Mouse (Mus musculus) limb, embryonic 11.5 days (tissue): ENCODE data around the gene Tsks. TPM values are rescaled to one million over a fixed set of nuclear protein-coding genes. Genes with fewer than 3 reads are reported as not detected.

ENCODE experiments used
- ATAC-seq: fragments of 200-750 bp; cut with Nextera tagmentation; 2 replicates; pipeline ENCODE4 v1.8.0; 2017; ENCODE audit warnings: low read depth; ENCODE audit not compliant: insufficient number of reproducible peaks, low FRiP score, low TSS enrichment
- DNase-seq: peaks from one replicate; pipeline ENCODE4 v3.0.0-alpha.2; 2015; ENCODE audit warnings: low spot score
- H3K27ac ChIP-seq: fragments of 300-500 bp; sonication (generic); replicated peaks from 2 replicates; pipeline ENCODE4 v1.5.1; 2014; ENCODE audit warnings: low read depth, mild to moderate bottlenecking, low read length
- H3K27me3 ChIP-seq: fragments of 300-500 bp; sonication (generic); 2 replicates; pipeline ENCODE4 v1.6.1; 2014; ENCODE audit warnings: mild to moderate bottlenecking, low read length, mixed read lengths; ENCODE audit not compliant: control insufficient read depth, insufficient read depth
- H3K36me3 ChIP-seq: fragments of 300-500 bp; sonication (generic); 2 replicates; pipeline ENCODE4 v1.6.1; 2014; ENCODE audit warnings: mild to moderate bottlenecking, low read length, moderate library complexity, mixed read lengths; ENCODE audit not compliant: control insufficient read depth, insufficient read depth
- H3K4me1 ChIP-seq: fragments of 300-500 bp; sonication (generic); 2 replicates; pipeline ENCODE4 v1.6.1; 2014; ENCODE audit warnings: low read length, mixed read lengths; ENCODE audit not compliant: control insufficient read depth, insufficient read depth
- H3K4me2 ChIP-seq: fragments of 300-500 bp; sonication (generic); 2 replicates; pipeline ENCODE4 v1.6.1; 2014; ENCODE audit warnings: low read depth, mild to moderate bottlenecking, moderate library complexity; ENCODE audit not compliant: severe bottlenecking
- H3K4me3 ChIP-seq: fragments of 300-500 bp; sonication (generic); 2 replicates; pipeline ENCODE4 v1.5.1; 2014; ENCODE audit warnings: low read depth, low read length
- H3K9ac ChIP-seq: fragments of 300-500 bp; sonication (generic); 2 replicates; pipeline ENCODE4 v1.6.1; 2014; ENCODE audit warnings: mild to moderate bottlenecking, low read length
- H3K9me3 ChIP-seq: fragments of 300-500 bp; sonication (generic); 2 replicates; pipeline ENCODE4 v1.6.1; 2016; ENCODE audit warnings: low read length; ENCODE audit not compliant: control insufficient read depth
- WGBS: fragments of 180-500 bp; shearing (Covaris S2); extraction: QIAGEN DNeasy Blood & Tissue Kit; methylation state at CpG from one replicate; pipeline ENCODE4 v1.1.7; 2014; 5-methylcytosine and 5-hydroxymethylcytosine counted together
- polyA plus RNA-seq: library from polyadenylated mRNA; unstranded; fragments of >200 nt; fragmentation: Nextera tagmentation; extraction: Ambion mirVana; gene quantifications from 2 replicates; pipeline ENCODE4 v1.2.1, GENCODE M21; 2014

Tsks gene
- polyA plus RNA-seq, 1 experiment from 2014 or later: 0.13 TPM

GRCm38 (mm10) chr7:44985595-44986191, 42.7 kb downstream of the Tsks start:
- DNase-seq: peak; percentile 85
- H3K4me2 ChIP-seq: peak overlapping the region; percentile 63
- H3K9me3 ChIP-seq: no peaks in the 10 kb centered on the region
- WGBS: 0% methylated on average over 40 of the region's 45 CpGs
- peak overlapping the region; percentile 70 for H3K4me3 ChIP-seq
- H3K36me3 ChIP-seq: peaks cover 14% of the 10 kb centered on the region
- 0 out of 2 replicates have a peak, but pooled peaks have one; percentile 6 for ATAC-seq
- H3K9ac ChIP-seq: peak overlapping the region; percentile 99
- H3K27ac ChIP-seq: peak overlapping the region; percentile 72
- no peaks in the 10 kb centered on the region for H3K27me3 ChIP-seq
- peaks cover 9% of the 10 kb centered on the region for H3K4me1 ChIP-seq

- DNase-seq: peak; percentile 97
- Histone ChIP-seq H3K4me2 (peak within 1 kb of the TSS; percentile 73), H3K27me3 (no peaks in the 10 kb centered on the region), H3K4me3 (peak within 1 kb of the TSS; percentile 70), H3K36me3 (peaks cover 9% of the 10 kb centered on the region), H3K9me3 (no peaks in the 10 kb centered on the region), H3K9ac (peak within 1 kb of the TSS; percentile 99), H3K4me1 (peaks cover 9% of the 10 kb centered on the region), H3K27ac (peak within 1 kb of the TSS; percentile 91)
- ATAC-seq: peak; percentile 97
- under 1% methylated on average over 42 of the region's 42 CpGs for WGBS
Measured at GRCm38 (mm10) chr7:44986192-44986878, 43.3 kb downstream of the Tsks start, which contains the start of gene Prmt1. Gene Prmt1 (minus strand): TSS chr7:44986568.

GRCm38 (mm10) chr7:44986879-44987718, 44.1 kb downstream of the Tsks start:
- peak; percentile 86 for DNase-seq
- peak; percentile 36 for ATAC-seq
- H3K4me1 ChIP-seq: peaks cover 9% of the 10 kb centered on the region

GRCm38 (mm10) chr7:44996672-44997071, 53.7 kb downstream of the Tsks start:
- peak overlapping the region; percentile 48; the same call in 1 of the 2 replicates for H3K27ac ChIP-seq
- no peaks in the 10 kb centered on the region for H3K9me3 ChIP-seq
- H3K4me1 ChIP-seq: 0 out of 2 replicates have a peak, but pooled peaks cover 11% of the 10 kb centered on the region
- peak overlapping the region; percentile 75 for H3K9ac ChIP-seq
- peak overlapping the region; percentile 71 for H3K4me2 ChIP-seq
- no peaks in the 10 kb centered on the region for H3K27me3 ChIP-seq
- DNase-seq (no peak), ATAC-seq (no peak)
- 13% methylated on average over 10 of the region's 10 CpGs for WGBS
- H3K36me3 ChIP-seq: peaks cover 30% of the 10 kb centered on the region; the same call in 1 of the 2 replicates
- peak overlapping the region; percentile 66 for H3K4me3 ChIP-seq

More at GRCm38 (mm10) chr7:44986879-44987718, 44.1 kb downstream of the Tsks start:
- no peaks in the 10 kb centered on the region for H3K27me3 ChIP-seq
- H3K9ac ChIP-seq: peak overlapping the region; percentile 94
- WGBS: under 1% methylated on average over 29 of the region's 29 CpGs
- peak overlapping the region; percentile 70 for H3K4me3 ChIP-seq
- H3K36me3 ChIP-seq: peaks cover 2% of the 10 kb centered on the region
- H3K27ac ChIP-seq: peak overlapping the region; percentile 91
- H3K9me3 ChIP-seq: no peaks in the 10 kb centered on the region
- peak overlapping the region; percentile 73 for H3K4me2 ChIP-seq

GRCm38 (mm10) chr7:44997231-44997939, 54.4 kb downstream of the Tsks start, which contains the start of gene Irf3:
Gene Irf3 (plus strand): TSS chr7:44997648.
- WGBS: under 1% methylated on average over 43 of the region's 43 CpGs
- Histone ChIP-seq H3K9ac (peak within 1 kb of the TSS; percentile 75), H3K4me1 (0 out of 2 replicates have a peak, but pooled peaks cover 11% of the 10 kb centered on the region), H3K27me3 (no peaks in the 10 kb centered on the region), H3K4me2 (peak within 1 kb of the TSS; percentile 71), H3K27ac (peak within 1 kb of the TSS; percentile 70), H3K36me3 (peaks cover 37% of the 10 kb centered on the region), H3K9me3 (no peaks in the 10 kb centered on the region), H3K4me3 (peak within 1 kb of the TSS; percentile 66)
- DNase-seq (peak; percentile 96), ATAC-seq (peak; percentile 88)

GRCm38 (mm10) chr7:44997940-44998428, 55.0 kb downstream of the Tsks start:
- peak overlapping the region; percentile 71 for H3K4me2 ChIP-seq
- 0 out of 2 replicates have a peak, but pooled peaks cover 11% of the 10 kb centered on the region for H3K4me1 ChIP-seq
- 4% methylated on average over 15 of the region's 15 CpGs for WGBS
- no peak for ATAC-seq
- H3K9ac ChIP-seq: peak overlapping the region; percentile 71
- no peaks in the 10 kb centered on the region for H3K27me3 ChIP-seq
- H3K36me3 ChIP-seq: peaks cover 37% of the 10 kb centered on the region
- peak overlapping the region; percentile 66 for H3K4me3 ChIP-seq
- H3K27ac ChIP-seq: peak overlapping the region; percentile 70
- no peaks in the 10 kb centered on the region for H3K9me3 ChIP-seq
- DNase-seq: no peak

- ATAC-seq (no peak), DNase-seq (peak; percentile 62)
- Histone ChIP-seq H3K4me2 (peak within 1 kb of the TSS; percentile 71), H3K27me3 (no peaks in the 10 kb centered on the region), H3K36me3 (peaks cover 39% of the 10 kb centered on the region), H3K9me3 (no peaks in the 10 kb centered on the region), H3K4me3 (peak within 1 kb of the TSS; percentile 66), H3K9ac (peak within 1 kb of the TSS; percentile 71), H3K4me1 (0 out of 2 replicates have a peak, but pooled peaks cover 11% of the 10 kb centered on the region), H3K27ac (peak within 1 kb of the TSS; percentile 70)
- WGBS: 2% methylated on average over 18 of the region's 18 CpGs
Measured at GRCm38 (mm10) chr7:44998501-44998955, 55.5 kb downstream of the Tsks start, which contains the start of gene Bcl2l12. Gene Bcl2l12 (minus strand): TSS chr7:44998712.
